Mouse (Mus musculus): Measurements from ENCODE around the gene Polrmt.

DNA sequence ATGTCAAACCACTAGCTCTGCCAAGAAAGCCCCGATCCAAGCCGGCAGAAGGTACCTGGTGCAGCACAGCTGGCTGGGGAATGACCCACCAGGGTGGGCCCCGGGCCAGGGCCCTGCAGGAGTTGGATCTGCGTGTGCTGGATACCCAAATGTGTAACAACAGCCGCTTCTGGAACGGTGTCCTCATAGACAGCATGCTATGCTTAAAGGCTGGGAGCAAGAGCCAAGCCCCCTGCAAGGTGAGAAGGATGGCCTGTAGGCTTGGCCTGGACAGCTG is 52.1 kb downstream of the Polrmt start:
- TF ChIP-seq CTCF (conservative IDR thresholded peaks at IDR 0.05; ENCODE audit: insufficient read depth, insufficient read length, low read depth, low read length) (no peak), POLR2A (IDR thresholded peaks at IDR 0.05; ENCODE audit: low read depth, low read length) (no peak)

Data from kidney, adult 2 months (tissue).